ENCODE assay signal across 38 mouse cellular contexts in the genomic region with DNA sequence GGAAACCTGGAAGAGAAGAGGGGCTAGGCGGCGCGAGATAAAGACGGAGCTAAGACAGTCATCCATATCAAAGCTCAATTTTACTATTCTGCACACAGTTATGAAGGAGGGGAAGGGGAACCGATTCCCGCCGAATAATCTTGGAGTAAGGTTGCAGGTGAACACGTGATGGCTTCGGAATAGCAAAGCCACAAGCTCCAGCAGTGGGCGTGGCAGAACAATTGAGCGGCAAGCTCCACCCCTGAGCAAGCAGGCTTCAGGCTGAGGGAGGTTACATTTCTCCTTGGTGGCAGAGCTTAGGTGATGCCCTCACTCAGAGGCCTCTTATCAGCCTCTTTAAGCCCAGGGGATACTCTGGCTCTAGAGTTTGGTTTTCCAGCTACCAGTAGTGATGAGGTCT. TPM values are rescaled to one million over a fixed set of nuclear protein-coding genes. Genes with fewer than 3 reads are reported as not detected.
"Had no signal": no experiment of that assay in that cellular context is flagged by ENCODE, and none has a peak within 500 bp of the region (broad histone marks: within the 10 kb centered on the region; RNA-seq: fewer than 3 reads in every experiment).

No protein-coding gene starts in this region.

- H3K4me3 ChIP-seq: embryonic facial prominence, embryonic 12.5 days; embryonic facial prominence, embryonic 13.5 days; embryonic facial prominence, embryonic 15.5 days; erythroblast, embryonic 14.5 days; forebrain, embryonic 10.5 days; forebrain, embryonic 12.5 days; forebrain, embryonic 15.5 days; gastrocnemius, adult 2 months; heart, adult 2 months; heart, embryonic 10.5 days; heart, embryonic 12.5 days had no signal

- H3K4me2 ChIP-seq: embryonic facial prominence, embryonic 12.5 days; embryonic facial prominence, embryonic 13.5 days; embryonic facial prominence, embryonic 15.5 days; forebrain, embryonic 12.5 days; forebrain, embryonic 15.5 days; heart, embryonic 11.5 days; heart, embryonic 12.5 days had no signal

- DNase-seq: cerebellum, adult 9-11 months; cerebellum, postnatal 10 days; cerebellum, postnatal 14 days; cerebellum, postnatal 25 days; cerebellum, postnatal 36 days; embryo, embryonic 11 days; forebrain, postnatal 0 days; gastrocnemius, adult 2 months; gastrocnemius, postnatal 10 days; gastrocnemius, postnatal 14 days; gastrocnemius, postnatal 25 days; gastrocnemius, postnatal 36 days; heart, adult 11 months; heart, adult 18-20 months; heart, adult 2 months had no signal

- H3K27ac ChIP-seq: embryonic facial prominence, embryonic 12.5 days; embryonic facial prominence, embryonic 13.5 days; embryonic facial prominence, embryonic 15.5 days; forebrain, embryonic 10.5 days; forebrain, embryonic 12.5 days; forebrain, embryonic 15.5 days; gastrocnemius, adult 2 months; heart, adult 2 months; heart, embryonic 10.5 days had no signal

- H3K9me3 ChIP-seq: embryonic facial prominence, embryonic 12.5 days; embryonic facial prominence, embryonic 15.5 days; forebrain, embryonic 15.5 days had no signal

- H3K4me1 ChIP-seq: embryonic facial prominence, embryonic 12.5 days; embryonic facial prominence, embryonic 13.5 days; embryonic facial prominence, embryonic 15.5 days; forebrain, embryonic 10.5 days; forebrain, embryonic 12.5 days; forebrain, embryonic 15.5 days; heart, embryonic 10.5 days; heart, embryonic 12.5 days had no signal

- ATAC-seq: forebrain, embryonic 14.5 days; forebrain, embryonic 15.5 days; forebrain, embryonic 16.5 days; forebrain, postnatal 0 days had no signal

- H3K27me3 ChIP-seq: embryonic facial prominence, embryonic 12.5 days; embryonic facial prominence, embryonic 13.5 days; embryonic facial prominence, embryonic 15.5 days; forebrain, embryonic 12.5 days; forebrain, embryonic 15.5 days; heart, embryonic 12.5 days had no signal

- H3K36me3 ChIP-seq: embryonic facial prominence, embryonic 12.5 days; embryonic facial prominence, embryonic 13.5 days; embryonic facial prominence, embryonic 15.5 days; forebrain, embryonic 10.5 days; forebrain, embryonic 12.5 days; forebrain, embryonic 15.5 days; heart, embryonic 10.5 days; heart, embryonic 12.5 days had no signal

- H3K9ac ChIP-seq: embryonic facial prominence, embryonic 12.5 days; embryonic facial prominence, embryonic 13.5 days; embryonic facial prominence, embryonic 15.5 days; forebrain, embryonic 12.5 days; forebrain, embryonic 15.5 days; forebrain, postnatal 0 days; heart, embryonic 12.5 days had no signal

RNA-seq across cellular contexts. Expression of a gene that starts 24.8 kb away (rescaled TPM):
- total RNA-seq: common myeloid progenitor, adult 5-6 weeks; forebrain, postnatal 0 days; gastrocnemius, adult 18-20 months; gastrocnemius, adult 2 months; gastrocnemius, adult 8-10 months; gastrocnemius, postnatal 10 days; gastrocnemius, postnatal 14 days; gastrocnemius, postnatal 25 days; gastrocnemius, postnatal 36 days; gastrocnemius, postnatal 4 days; granulocyte monocyte progenitor cell, adult 5-6 weeks; heart, adult 18-20 months; heart, adult 2 months; heart, adult 8-10 months had no signal
- polyA plus RNA-seq: cortical plate, adult 2 months; embryonic facial prominence, embryonic 11.5 days; embryonic facial prominence, embryonic 12.5 days; embryonic facial prominence, embryonic 13.5 days; embryonic facial prominence, embryonic 14.5 days; embryonic facial prominence, embryonic 15.5 days; erythroblast, embryonic 14.5 days; forebrain, embryonic 10.5 days; forebrain, embryonic 12.5 days; forebrain, embryonic 14.5 days; forebrain, embryonic 15.5 days; forebrain, embryonic 16.5 days; forebrain, postnatal 0 days; frontal cortex, adult 2 months; heart, adult 2 months; heart, embryonic 10.5 days; heart, embryonic 11.5 days; heart, embryonic 12.5 days had no signal

RNA-seq across cellular contexts. Expression of a gene that starts 45.9 kb away (rescaled TPM):
- total RNA-seq: common myeloid progenitor, adult 5-6 weeks; forebrain, postnatal 0 days; gastrocnemius, adult 18-20 months; gastrocnemius, adult 2 months; gastrocnemius, adult 8-10 months; gastrocnemius, postnatal 10 days; gastrocnemius, postnatal 14 days; gastrocnemius, postnatal 25 days; gastrocnemius, postnatal 36 days; gastrocnemius, postnatal 4 days; granulocyte monocyte progenitor cell, adult 5-6 weeks; heart, adult 18-20 months; heart, adult 2 months; heart, adult 8-10 months had no signal
- polyA plus RNA-seq: cortical plate, adult 2 months; embryonic facial prominence, embryonic 11.5 days; embryonic facial prominence, embryonic 13.5 days; erythroblast, embryonic 14.5 days; frontal cortex, adult 2 months; gonadal fat pad, adult 2 months; heart, adult 2 months; heart, embryonic 10.5 days; heart, embryonic 11.5 days; heart, embryonic 12.5 days had no signal
